Mouse (Mus musculus) kidney, embryonic 14.5 days (tissue): ENCODE measurements around the gene Gm5136. TPM values are rescaled to one million over a fixed set of nuclear protein-coding genes. Genes with fewer than 3 reads are reported as not detected.

Experiments
- ATAC-seq: fragments of 200-750 bp; cut with Nextera tagmentation; 2 replicates; pipeline ENCODE4 v1.8.0; 2017; ENCODE audit warnings: moderate number of reproducible peaks, mild to moderate bottlenecking, moderate TSS enrichment, moderate library complexity; ENCODE audit not compliant: low FRiP score, low TSS enrichment
- H3K27ac ChIP-seq: fragments of 300-500 bp; sonication (generic); 2 replicates; pipeline ENCODE4 v1.5.1; 2014; ENCODE audit warnings: low read depth, mild to moderate bottlenecking, low read length, moderate library complexity, mixed read lengths
- H3K27me3 ChIP-seq: fragments of 300-500 bp; sonication (generic); 2 replicates; pipeline ENCODE4 v1.6.1; 2014; ENCODE audit warnings: mild to moderate bottlenecking, low read length; ENCODE audit not compliant: control insufficient read depth, insufficient read depth
- H3K36me3 ChIP-seq: fragments of 300-500 bp; sonication (generic); 2 replicates; pipeline ENCODE4 v1.6.1; 2014; ENCODE audit warnings: low read length, mixed read lengths; ENCODE audit not compliant: control insufficient read depth, insufficient read depth
- H3K4me1 ChIP-seq: fragments of 300-500 bp; sonication (generic); 2 replicates; pipeline ENCODE4 v1.6.1; 2014; ENCODE audit warnings: low read length, mixed read lengths; ENCODE audit not compliant: control insufficient read depth, insufficient read depth
- H3K4me2 ChIP-seq: fragments of 300-500 bp; sonication (generic); replicated peaks from 2 replicates; pipeline ENCODE4 v1.6.1; 2014; ENCODE audit warnings: low read depth, mild to moderate bottlenecking, low read length
- H3K4me3 ChIP-seq: fragments of 300-500 bp; sonication (generic); 2 replicates; pipeline ENCODE4 v1.5.1; 2014; ENCODE audit warnings: mild to moderate bottlenecking, low read length
- H3K9ac ChIP-seq: fragments of 300-500 bp; sonication (generic); 2 replicates; pipeline ENCODE4 v1.6.1; 2014; ENCODE audit warnings: low read depth, mild to moderate bottlenecking, low read length, moderate library complexity
- H3K9me3 ChIP-seq: fragments of 300-500 bp; sonication (generic); 2 replicates; pipeline ENCODE4 v1.6.1; 2016; ENCODE audit warnings: low read length; ENCODE audit not compliant: control insufficient read depth
- WGBS: fragments of 180-500 bp; shearing (Covaris S2); extraction: QIAGEN DNeasy Blood & Tissue Kit; methylation state at CpG from one replicate; pipeline ENCODE4 v1.1.7; 2014; 5-methylcytosine and 5-hydroxymethylcytosine counted together
- polyA plus RNA-seq: library from polyadenylated mRNA; unstranded; fragments of >200 nt; fragmentation: Nextera tagmentation; extraction: Ambion mirVana; gene quantifications from 2 replicates; pipeline ENCODE4 v1.2.1, GENCODE M21; 2014

Gm5136 gene
- polyA plus RNA-seq, 1 experiment from 2014 or later = not detected

GRCm38 (mm10) chr10:108697062-108697461, 2.9 kb downstream of the Gm5136 start:
- no peak overlapping the region for H3K27ac ChIP-seq
- no peak overlapping the region for H3K9ac ChIP-seq
- no peak overlapping the region for H3K4me2 ChIP-seq
- no peak overlapping the region for H3K4me3 ChIP-seq
- no peaks in the 10 kb centered on the region for H3K27me3 ChIP-seq
- no peak for ATAC-seq
- 54% methylated on average over 5 of the region's 5 CpGs for WGBS
- no peaks in the 10 kb centered on the region for H3K4me1 ChIP-seq
- no peaks in the 10 kb centered on the region for H3K9me3 ChIP-seq
- H3K36me3 ChIP-seq = no peaks in the 10 kb centered on the region

DNA sequence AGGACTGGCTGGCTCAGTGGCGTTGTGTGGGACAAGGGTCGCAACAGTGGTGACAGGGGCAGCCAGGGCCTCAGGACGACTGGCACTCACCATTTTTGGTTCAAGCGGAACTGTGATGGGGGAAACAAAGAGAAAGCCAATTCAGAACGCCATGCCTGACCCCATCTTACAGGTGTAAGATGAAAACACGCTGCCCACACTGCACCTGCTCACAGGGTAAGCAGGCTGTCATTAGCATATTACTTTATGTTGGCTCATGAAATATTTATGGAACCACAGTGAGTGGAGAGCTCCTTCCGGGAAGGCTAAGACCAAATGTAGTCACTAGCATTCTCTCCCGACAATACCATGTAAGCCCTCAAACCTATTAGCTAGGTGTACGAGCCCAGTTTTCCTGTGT, 9.0 kb downstream of the Gm5136 start:
- no peak for ATAC-seq
- Histone ChIP-seq H3K4me1 (no peaks in the 10 kb centered on the region), H3K27me3 (no peaks in the 10 kb centered on the region), H3K36me3 (no peaks in the 10 kb centered on the region), H3K4me2 (no peak overlapping the region), H3K27ac (no peak overlapping the region), H3K9ac (no peak overlapping the region), H3K9me3 (no peaks in the 10 kb centered on the region), H3K4me3 (no peak overlapping the region)
- WGBS = 68% methylated on average over 9 of the region's 9 CpGs

- no peak overlapping the region for H3K4me2 ChIP-seq
- H3K27ac ChIP-seq = no peak overlapping the region
- H3K4me1 ChIP-seq = no peaks in the 10 kb centered on the region
- no peaks in the 10 kb centered on the region for H3K27me3 ChIP-seq
- H3K36me3 ChIP-seq = no peaks in the 10 kb centered on the region
- H3K4me3 ChIP-seq = no peak overlapping the region
- no peak overlapping the region for H3K9ac ChIP-seq
- no peak for ATAC-seq
- WGBS = 73% methylated on average over 4 of the region's 4 CpGs
- no peaks in the 10 kb centered on the region for H3K9me3 ChIP-seq
These were observed 13.3 kb downstream of the Gm5136 start for GRCm38 (mm10) chr10:108686696-108687095.

GRCm38 (mm10) chr10:108679675-108680390, 20.1 kb downstream of the Gm5136 start:
- H3K27me3 ChIP-seq = no peaks in the 10 kb centered on the region
- H3K9ac ChIP-seq = no peak overlapping the region
- H3K27ac ChIP-seq = no peak overlapping the region
- no peak overlapping the region for H3K4me3 ChIP-seq
- no peaks in the 10 kb centered on the region for H3K36me3 ChIP-seq
- no peak for ATAC-seq
- 77% methylated on average over 14 of the region's 14 CpGs for WGBS
- no peak overlapping the region for H3K4me2 ChIP-seq
- H3K4me1 ChIP-seq = no peaks in the 10 kb centered on the region
- no peaks in the 10 kb centered on the region for H3K9me3 ChIP-seq

DNA sequence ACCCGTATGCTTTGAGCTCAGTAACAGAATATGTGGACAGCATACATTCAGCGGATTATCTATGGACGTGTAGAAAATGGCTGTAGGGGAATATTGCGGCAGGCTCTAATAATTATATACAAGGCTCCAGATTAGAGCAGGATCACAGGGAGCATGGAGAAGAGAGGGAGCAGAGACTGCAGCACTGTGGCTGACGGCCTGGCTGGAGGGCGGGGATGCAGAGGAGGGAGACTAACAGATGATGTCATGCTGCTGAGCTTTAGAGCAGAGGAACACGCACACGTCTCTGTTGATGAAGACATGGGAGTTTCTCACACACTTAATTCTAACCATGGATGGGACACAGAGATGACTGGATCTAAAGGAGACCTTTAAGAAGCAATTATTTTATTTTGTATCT, 22.9 kb downstream of the Gm5136 start:
- no peak for ATAC-seq
- H3K27me3 ChIP-seq = no peaks in the 10 kb centered on the region
- 88% methylated on average over 8 of the region's 8 CpGs for WGBS
- no peaks in the 10 kb centered on the region for H3K4me1 ChIP-seq
- no peak overlapping the region for H3K4me2 ChIP-seq
- no peaks in the 10 kb centered on the region for H3K36me3 ChIP-seq
- no peak overlapping the region for H3K9ac ChIP-seq
- no peak overlapping the region for H3K4me3 ChIP-seq
- no peak overlapping the region for H3K27ac ChIP-seq
- no peaks in the 10 kb centered on the region for H3K9me3 ChIP-seq

DNA sequence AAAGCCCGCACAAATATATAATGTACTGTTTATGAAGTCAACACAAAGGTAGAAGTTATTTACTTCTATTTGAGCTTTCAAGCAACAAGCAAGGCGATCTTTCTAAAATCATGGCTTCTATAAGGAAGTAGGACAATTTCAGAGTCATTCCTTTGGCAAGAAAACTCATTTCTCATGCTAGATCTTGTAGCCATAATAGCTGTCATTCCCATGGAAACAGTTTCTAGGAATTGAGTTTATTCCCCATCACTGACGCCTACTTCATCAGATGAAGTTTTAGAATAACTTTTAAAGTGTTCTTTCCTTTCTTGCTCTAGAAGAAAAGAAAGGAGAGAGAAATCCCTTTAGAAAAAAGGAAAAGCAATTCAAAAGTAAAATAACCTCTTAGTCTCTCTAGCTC, 31.0 kb downstream of the Gm5136 start:
- Histone ChIP-seq H3K9ac (no peak overlapping the region), H3K9me3 (no peaks in the 10 kb centered on the region), H3K4me1 (no peaks in the 10 kb centered on the region), H3K36me3 (no peaks in the 10 kb centered on the region), H3K4me2 (no peak overlapping the region), H3K27ac (no peak overlapping the region), H3K4me3 (no peak overlapping the region), H3K27me3 (no peaks in the 10 kb centered on the region)
- 89% methylated on average over 3 of the region's 3 CpGs for WGBS
- no peak for ATAC-seq

DNA sequence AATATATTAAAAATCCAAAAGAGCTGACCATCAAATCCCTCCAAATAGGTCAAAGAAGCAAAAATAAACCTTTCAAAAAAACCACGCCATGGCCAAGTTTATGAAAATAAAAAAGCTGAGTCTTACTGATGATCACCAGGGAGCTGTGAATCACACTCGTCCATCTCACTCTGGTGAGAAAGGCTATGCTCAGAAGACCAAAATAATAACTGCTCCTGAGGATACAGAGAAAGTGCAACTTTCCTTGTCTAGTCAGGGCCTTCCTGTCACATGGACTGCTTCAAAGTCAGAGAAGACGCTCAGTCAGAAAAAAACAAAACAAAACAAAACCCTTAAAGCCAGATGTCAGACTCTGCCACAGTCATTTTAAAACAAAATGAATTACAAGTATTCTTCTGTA, 39.7 kb downstream of the Gm5136 start:
- Histone ChIP-seq H3K36me3 (no peaks in the 10 kb centered on the region), H3K4me2 (no peak overlapping the region), H3K4me3 (no peak overlapping the region), H3K9ac (no peak overlapping the region), H3K27me3 (no peaks in the 10 kb centered on the region), H3K27ac (no peak overlapping the region), H3K9me3 (no peaks in the 10 kb centered on the region), H3K4me1 (no peaks in the 10 kb centered on the region)
- WGBS = 55% methylated on average over 3 of the region's 3 CpGs
- ATAC-seq = no peak

DNA sequence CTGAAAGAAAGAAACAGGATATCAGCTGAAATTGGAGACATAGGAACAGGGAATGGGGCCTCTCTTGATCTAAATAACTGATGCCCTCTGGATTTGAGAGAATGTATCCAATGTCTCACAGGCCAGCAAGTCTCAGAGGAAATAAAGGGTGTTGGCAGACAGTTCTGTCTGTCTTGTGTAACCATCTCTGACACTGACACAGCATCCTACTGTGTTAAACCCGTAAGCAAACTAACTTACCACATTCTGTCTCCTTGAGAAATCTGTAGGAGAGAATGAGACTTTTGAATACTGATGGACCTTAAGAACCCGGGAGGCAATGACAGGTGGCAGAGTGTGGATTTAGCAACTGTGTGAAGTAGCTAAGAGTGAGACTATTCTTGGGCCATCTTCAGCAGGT, 41.7 kb downstream of the Gm5136 start:
- no peaks in the 10 kb centered on the region for H3K36me3 ChIP-seq
- H3K4me3 ChIP-seq = no peak overlapping the region
- no peak overlapping the region for H3K4me2 ChIP-seq
- no peak overlapping the region for H3K9ac ChIP-seq
- no peaks in the 10 kb centered on the region for H3K9me3 ChIP-seq
- WGBS = 70% methylated on average over 2 of the region's 2 CpGs
- no peak overlapping the region for H3K27ac ChIP-seq
- ATAC-seq = no peak
- H3K27me3 ChIP-seq = no peaks in the 10 kb centered on the region
- H3K4me1 ChIP-seq = no peaks in the 10 kb centered on the region

- Histone ChIP-seq H3K4me3 (no peak overlapping the region), H3K9ac (no peak overlapping the region), H3K27me3 (no peaks in the 10 kb centered on the region), H3K36me3 (no peaks in the 10 kb centered on the region), H3K27ac (no peak overlapping the region), H3K4me1 (no peaks in the 10 kb centered on the region), H3K4me2 (no peak overlapping the region), H3K9me3 (no peaks in the 10 kb centered on the region)
- ATAC-seq = no peak
These were observed 42.3 kb downstream of the Gm5136 start for GRCm38 (mm10) chr10:108657669-108658068.
